Mouse (Mus musculus) right cerebral cortex, postnatal 25 days (tissue): ENCODE results near the gene Pcmtd2.
A peak's percentile ranks its signal among the peaks of the same experiment; 100 is the strongest.
"Not testable (repeated sequence)": the region's sequence is repeated elsewhere in the genome, so short reads cannot be mapped to it uniquely, and the experiment has no call there.

Source experiments
- DNase-seq: peaks from one replicate; pipeline ENCODE4 v3.0.0; 2022

Pcmtd2 gene

GRCm38 (mm10) chr2:181837372-181838292 lies at the start of gene Pcmtd2:
Pcmtd2 (plus strand) TSS chr2:181837854.
- DNase-seq = peak; percentile 91

- no peak for DNase-seq
Observed at GRCm38 (mm10) chr2:181789396-181789795, 48.3 kb upstream of the Pcmtd2 start.

- not testable (repeated sequence) for DNase-seq
Observed at GRCm38 (mm10) chr2:181793186-181793585, 44.5 kb upstream of the Pcmtd2 start.

- peak; percentile 14 for DNase-seq
Observed at GRCm38 (mm10) chr2:181795641-181796130, 42.0 kb upstream of the Pcmtd2 start.

- no peak for DNase-seq
Observed at GRCm38 (mm10) chr2:181797672-181798071, 40.0 kb upstream of the Pcmtd2 start.

- DNase-seq = no peak
Observed at GRCm38 (mm10) chr2:181829032-181829650, 8.5 kb upstream of the Pcmtd2 start.

GRCm38 (mm10) chr2:181832745-181833144 lies 4.9 kb upstream of the Pcmtd2 start:
- no peak for DNase-seq

GRCm38 (mm10) chr2:181838293-181838680 lies 633 bp downstream of the Pcmtd2 start:
- no peak for DNase-seq

- DNase-seq = no peak
Observed at GRCm38 (mm10) chr2:181845709-181846394, 8.2 kb downstream of the Pcmtd2 start.

GRCm38 (mm10) chr2:181863791-181864535 lies 26.3 kb downstream of the Pcmtd2 start, which contains the start of gene Polr3k:
Polr3k (plus strand) TSS chr2:181864337.
- peak; percentile 96 for DNase-seq

- no peak for DNase-seq
Observed at GRCm38 (mm10) chr2:181864536-181864860, 26.8 kb downstream of the Pcmtd2 start.

- DNase-seq = peak; percentile 52
Observed at GRCm38 (mm10) chr2:181866931-181867330, 29.3 kb downstream of the Pcmtd2 start.

- no peak for DNase-seq
Observed at GRCm38 (mm10) chr2:181871039-181871438, 33.4 kb downstream of the Pcmtd2 start.

- DNase-seq = no peak
Observed at GRCm38 (mm10) chr2:181878903-181879302, 41.2 kb downstream of the Pcmtd2 start.

- DNase-seq = no peak
Observed at GRCm38 (mm10) chr2:181883022-181883749, 45.5 kb downstream of the Pcmtd2 start.
